Mouse (Mus musculus) 416B (cell line): Measurements from ENCODE around the gene Nme3.
"Not testable (repeated sequence)": the region's sequence is repeated elsewhere in the genome, so short reads cannot be mapped to it uniquely, and the experiment has no call there.

ENCODE experiments used
- DNase-seq: peaks from one replicate; pipeline ENCODE4 v3.0.0; 2011; ENCODE audit warnings: low read depth

Gene Nme3

GRCm38 (mm10) chr17:24900014-24900413 lies 3.7 kb downstream of the Nme3 start:
- DNase-seq, result no peak

- DNase-seq, result no peak
These were observed 5.8 kb downstream of the Nme3 start for GRCm38 (mm10) chr17:24902124-24902523.

GRCm38 (mm10) chr17:24902671-24903474 lies 6.6 kb downstream of the Nme3 start:
- DNase-seq, result peak; percentile 23

- DNase-seq, result no peak
These were observed 7.5 kb downstream of the Nme3 start for GRCm38 (mm10) chr17:24903767-24904166.

- DNase-seq, result no peak
These were observed 11.3 kb downstream of the Nme3 start for GRCm38 (mm10) chr17:24907591-24907990.

GRCm38 (mm10) chr17:24913984-24914383 lies 17.7 kb downstream of the Nme3 start:
- DNase-seq, result peak; percentile 18

GRCm38 (mm10) chr17:24923246-24923645 lies 26.9 kb downstream of the Nme3 start:
- DNase-seq, result no peak

- no peak for DNase-seq
These were observed 33.2 kb downstream of the Nme3 start for GRCm38 (mm10) chr17:24929506-24929905.

GRCm38 (mm10) chr17:24932431-24932830 lies 36.1 kb downstream of the Nme3 start:
- no peak for DNase-seq

- DNase-seq, result no peak
These were observed 36.9 kb downstream of the Nme3 start for GRCm38 (mm10) chr17:24933163-24933562.

- peak; percentile 30 for DNase-seq
These were observed 38.6 kb downstream of the Nme3 start for GRCm38 (mm10) chr17:24934926-24935325.

GRCm38 (mm10) chr17:24935666-24936065 lies 39.4 kb downstream of the Nme3 start:
- DNase-seq, result peak; percentile 74

- DNase-seq, result peak; percentile 94
These were observed 40.2 kb downstream of the Nme3 start, which contains the start of gene Mapk8ip3 for GRCm38 (mm10) chr17:24936259-24937237. Mapk8ip3 (minus strand) TSS chr17:24936977.

GRCm38 (mm10) chr17:24937266-24937665 lies 41.0 kb downstream of the Nme3 start:
- no peak for DNase-seq

- DNase-seq, result peak; percentile 25
These were observed 46.2 kb downstream of the Nme3 start for GRCm38 (mm10) chr17:24942453-24942852.

GRCm38 (mm10) chr17:24943036-24943435 lies 46.7 kb downstream of the Nme3 start:
- no peak for DNase-seq

GRCm38 (mm10) chr17:24943589-24943988 lies 47.3 kb downstream of the Nme3 start:
- DNase-seq, result not testable (repeated sequence)
